Mouse (Mus musculus) frontal cortex, adult 2 months (tissue): ENCODE measurements around the gene Adarb2. TPM values are rescaled to one million over a fixed set of nuclear protein-coding genes. Genes with fewer than 3 reads are reported as not detected.

Experiments
- DNase-seq, 2 experiments: peaks; one replicate each; pipeline ENCODE4 v3.0.0; 2022; ENCODE audit warnings: low spot score in 1 of 2; ENCODE audit errors: extremely low spot score in 1 of 2
- polyA plus RNA-seq: library from polyadenylated mRNA; depleted of rRNA; stranded (reverse); fragments of >200 nt; gene quantifications from 2 replicates; pipeline ENCODE4 v1.2.3, GENCODE M21; 2012; rRNA removed

Gene Adarb2
- polyA plus RNA-seq: 25.0 and 26.0 TPM in 2 replicates

GRCm38 (mm10) chr13:8202681-8203476 is at the start of gene Adarb2:
Gene Adarb2 (plus strand): TSS chr13:8202866.
- DNase-seq: peak; percentile 67 to 83

GRCm38 (mm10) chr13:8173800-8174199 is 28.9 kb upstream of the Adarb2 start:
- DNase-seq: peak in 1 of 2 experiments; percentile 68

GRCm38 (mm10) chr13:8191977-8192376 is 10.7 kb upstream of the Adarb2 start:
- no peak for DNase-seq

GRCm38 (mm10) chr13:8199186-8199880 is 3.3 kb upstream of the Adarb2 start:
- DNase-seq: no peak

GRCm38 (mm10) chr13:8203477-8203813 is 779 bp downstream of the Adarb2 start:
- peak in 1 of 2 experiments; percentile 25 for DNase-seq

GRCm38 (mm10) chr13:8207337-8207736 is 4.7 kb downstream of the Adarb2 start:
- no peak for DNase-seq

- DNase-seq: no peak
Observed at GRCm38 (mm10) chr13:8210776-8211175, 8.1 kb downstream of the Adarb2 start.

- no peak for DNase-seq
Observed at GRCm38 (mm10) chr13:8238871-8239270, 36.2 kb downstream of the Adarb2 start.

- DNase-seq: no peak
Observed at GRCm38 (mm10) chr13:8248016-8248667, 45.5 kb downstream of the Adarb2 start.

GRCm38 (mm10) chr13:8272158-8272945 is 69.7 kb downstream of the Adarb2 start:
- DNase-seq: no peak

- DNase-seq: no peak
Observed at GRCm38 (mm10) chr13:8283116-8283515, 80.5 kb downstream of the Adarb2 start.

- DNase-seq: no peak
Observed at GRCm38 (mm10) chr13:8316347-8317141, 113.9 kb downstream of the Adarb2 start.

- DNase-seq: no peak
Observed at GRCm38 (mm10) chr13:8333589-8334455, 131.2 kb downstream of the Adarb2 start.

GRCm38 (mm10) chr13:8334580-8334979 is 131.9 kb downstream of the Adarb2 start:
- no peak for DNase-seq

GRCm38 (mm10) chr13:8341086-8341807 is 138.6 kb downstream of the Adarb2 start:
- DNase-seq: no peak

GRCm38 (mm10) chr13:8347147-8347546 is 144.5 kb downstream of the Adarb2 start:
- no peak for DNase-seq

- no peak for DNase-seq
Observed at GRCm38 (mm10) chr13:8352341-8352740, 149.7 kb downstream of the Adarb2 start.

- no peak for DNase-seq
Observed at GRCm38 (mm10) chr13:8352952-8353351, 150.3 kb downstream of the Adarb2 start.
